Mouse (Mus musculus) cerebellum, adult 11-12 months (tissue): Measurements from ENCODE around the gene Dnajb11.
A peak's percentile ranks its signal among the peaks of the same experiment; 100 is the strongest.

Source experiments
- DNase-seq: peaks from one replicate; pipeline ENCODE4 v3.0.0; 2022

Gene Dnajb11

DNA sequence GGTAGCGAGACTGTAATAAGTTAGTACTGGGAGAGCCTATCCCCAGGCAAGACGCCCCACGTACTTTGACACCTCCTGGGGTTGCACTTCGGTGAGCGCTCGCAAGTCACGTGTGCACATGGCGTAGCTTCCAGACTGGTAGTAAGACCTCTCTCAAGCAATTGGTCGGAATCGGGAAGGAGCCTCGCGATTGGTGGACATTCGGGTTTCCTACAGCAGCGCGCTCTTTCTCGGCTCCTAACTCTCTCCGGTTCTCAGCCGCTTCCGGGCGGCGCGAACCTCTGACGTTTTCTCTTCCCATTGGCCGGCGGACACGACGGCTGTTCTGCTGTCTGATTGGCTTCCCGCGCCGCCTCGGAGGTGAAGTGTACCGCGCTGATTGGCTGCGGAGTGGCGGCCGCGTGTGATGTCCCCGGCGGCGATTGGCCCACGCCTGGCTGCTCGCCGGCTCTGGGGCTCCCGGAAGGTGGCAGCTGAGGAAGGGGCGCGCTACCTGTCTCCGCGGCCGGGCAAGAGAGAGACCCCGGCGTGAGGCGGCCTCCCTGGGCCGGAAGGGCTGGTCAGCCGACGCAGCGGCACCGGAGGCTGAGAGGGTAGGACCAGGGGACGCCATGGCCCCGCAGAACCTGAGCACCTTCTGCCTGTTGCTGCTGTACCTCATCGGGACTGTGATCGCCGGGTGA is at the start of gene Dnajb11, which contains the start of gene Tbccd1:
Gene Dnajb11, plus strand, starts transcription at position 415 of the 683 bp plus-strand sequence.
Gene Tbccd1, minus strand, starts transcription at position 239 of the 683 bp plus-strand sequence.
- DNase-seq = peak; percentile 99

DNA sequence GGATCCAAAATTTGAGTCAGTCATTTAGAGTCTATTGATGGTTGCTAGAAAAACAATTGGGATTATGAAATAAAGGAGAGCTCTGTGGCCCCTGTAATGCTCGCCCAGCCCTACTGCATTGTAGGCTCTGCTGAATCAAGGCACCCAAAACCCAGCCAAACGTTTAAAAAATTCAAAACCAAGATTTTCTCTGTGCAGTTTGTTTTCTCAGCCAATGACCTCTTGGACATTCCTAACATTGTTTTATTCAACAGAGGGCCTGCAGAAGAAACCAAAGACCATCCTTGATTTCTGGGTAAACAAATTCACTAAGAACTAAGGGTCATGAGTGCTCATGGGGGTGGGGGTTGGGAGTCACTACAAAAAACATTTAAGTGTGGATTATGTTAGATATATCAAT is 46.2 kb upstream of the Dnajb11 start, which contains the start of gene Crygs:
Gene Crygs, minus strand, starts transcription at position 101 of the 400 bp plus-strand sequence.
- DNase-seq = no peak

DNA sequence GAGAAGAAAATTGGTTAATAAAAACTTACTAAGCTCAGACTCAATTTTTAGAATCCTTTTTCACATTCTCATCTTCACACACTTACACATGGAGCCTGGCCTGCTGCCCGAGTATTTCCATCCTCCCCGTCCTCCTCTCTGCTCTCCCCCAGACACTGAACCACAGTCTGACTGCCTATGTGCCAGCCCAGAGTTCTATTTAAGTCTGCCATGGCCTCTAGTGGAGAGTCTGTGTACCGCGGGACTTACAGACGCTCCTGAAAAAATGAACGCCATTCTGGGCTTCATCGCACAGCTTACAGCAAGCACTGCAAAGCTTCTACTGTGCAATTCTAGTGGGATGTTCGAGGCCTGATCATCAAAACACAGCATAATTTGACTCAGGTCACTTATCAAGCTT is 36.9 kb upstream of the Dnajb11 start:
- no peak for DNase-seq

DNA sequence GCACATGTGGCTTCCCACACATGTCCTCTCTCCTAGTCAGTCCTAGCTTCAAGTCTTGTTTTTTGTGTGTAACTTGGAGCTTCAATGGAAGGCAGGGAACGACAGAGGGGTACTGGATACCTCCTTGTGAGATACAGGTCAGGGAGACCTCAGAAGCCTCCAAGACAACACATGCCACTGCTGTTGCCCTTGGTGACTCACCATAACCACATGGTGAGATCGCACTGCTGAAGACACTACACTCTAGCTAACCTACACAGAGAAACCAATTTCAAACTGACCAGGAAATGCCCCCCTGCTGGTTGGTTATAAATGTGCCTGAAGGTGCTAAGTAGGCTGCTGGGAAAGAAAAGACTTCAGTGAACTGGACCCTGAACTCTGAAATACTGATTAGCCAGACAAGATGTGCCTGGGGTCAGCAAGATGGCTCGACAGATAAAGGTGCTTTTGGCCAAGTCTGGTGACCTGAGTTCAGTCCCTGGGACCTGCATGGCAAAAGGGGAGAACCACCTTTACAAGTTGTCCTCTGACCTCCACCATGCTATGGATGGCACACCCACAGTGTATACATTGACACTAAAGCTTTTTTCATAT is 24.6 kb upstream of the Dnajb11 start:
- DNase-seq = no peak

DNA sequence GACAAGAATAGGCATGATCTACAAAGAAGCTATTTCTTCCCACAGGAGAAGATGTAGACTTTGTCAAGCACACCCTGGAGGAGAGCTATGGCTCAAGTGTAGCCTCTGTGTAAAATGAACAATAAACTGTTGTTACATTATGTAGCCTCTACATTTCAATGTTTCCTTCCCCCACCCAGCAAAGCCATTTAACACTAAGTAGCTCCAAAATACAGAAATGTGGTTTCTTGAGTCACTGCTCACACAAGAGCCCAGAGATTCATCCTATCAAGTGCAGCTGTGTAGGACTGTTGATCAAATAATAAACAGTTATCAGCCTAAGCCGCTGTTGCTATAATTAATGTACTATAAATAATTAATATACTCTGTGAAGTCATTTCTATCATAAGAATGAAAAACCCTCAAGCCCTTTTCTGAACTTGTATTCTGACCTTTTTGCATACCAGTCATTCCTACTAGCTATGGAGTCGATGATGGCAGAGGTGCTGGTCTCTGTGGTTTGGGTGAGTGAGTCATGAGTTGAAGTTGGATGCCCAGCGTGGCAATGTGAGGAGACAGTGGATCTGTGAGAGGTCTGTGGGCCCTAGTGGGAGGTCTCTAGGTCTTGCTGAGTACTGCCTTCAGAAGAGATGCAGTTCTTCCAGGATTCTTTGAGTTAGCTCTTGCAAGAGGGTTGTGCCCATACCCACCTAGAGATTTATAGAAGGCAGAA is 18.3 kb upstream of the Dnajb11 start:
- DNase-seq = no peak

DNA sequence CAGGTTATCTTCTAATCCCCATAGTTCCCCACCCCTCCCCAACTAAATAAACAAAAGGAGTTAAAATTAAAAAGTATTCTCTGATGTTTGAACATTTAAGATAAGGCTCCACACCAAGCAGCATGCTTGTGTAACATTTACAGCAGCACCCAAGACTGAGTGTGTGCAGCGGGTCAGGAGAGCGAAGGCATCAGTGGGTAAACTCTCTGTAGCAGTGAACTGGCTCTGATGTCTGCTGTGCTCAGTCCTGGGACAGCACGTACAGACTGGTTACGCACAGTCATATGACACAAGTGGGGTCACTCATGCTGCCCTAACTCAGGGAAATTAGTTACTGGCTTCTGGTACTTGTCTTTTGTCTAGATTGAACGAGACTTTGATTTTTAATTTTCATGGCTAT is 14.8 kb upstream of the Dnajb11 start:
- no peak for DNase-seq

DNA sequence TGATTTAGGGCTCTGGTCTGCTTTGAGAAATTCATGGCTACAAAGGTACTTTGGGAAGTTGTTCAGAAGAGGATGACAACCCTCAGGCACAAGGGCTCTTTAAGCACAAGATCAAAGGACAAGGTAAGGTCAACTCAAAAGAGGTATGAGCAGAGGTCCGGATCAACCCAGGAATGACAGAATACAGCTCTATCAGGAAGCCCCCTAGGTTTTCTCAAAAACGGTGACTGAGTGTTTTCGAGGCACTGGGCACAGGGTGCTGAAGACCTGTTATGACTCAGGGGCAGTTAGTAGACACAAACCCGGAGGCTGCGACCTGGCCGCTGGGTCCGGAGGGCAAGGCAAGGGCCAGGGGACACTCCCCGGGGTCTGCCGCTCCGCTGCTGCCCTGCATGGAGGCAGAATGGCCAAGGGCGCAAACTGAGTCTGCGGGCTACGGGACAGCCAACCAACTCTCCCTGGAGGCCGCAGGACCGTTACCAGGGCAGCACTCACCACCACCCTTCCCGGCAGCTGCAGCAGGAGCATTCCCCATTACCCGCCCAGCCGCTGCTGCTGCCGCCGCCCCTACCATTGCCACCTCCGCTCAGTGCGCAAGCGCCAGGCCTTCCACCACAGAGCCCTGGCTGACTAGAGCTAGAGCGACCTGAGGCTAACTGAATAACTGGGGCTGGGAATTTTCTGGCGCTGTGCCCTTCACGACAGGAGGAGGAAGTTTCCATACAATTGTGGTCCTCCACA is 13.4 kb upstream of the Dnajb11 start:
- DNase-seq = peak; percentile 81

DNA sequence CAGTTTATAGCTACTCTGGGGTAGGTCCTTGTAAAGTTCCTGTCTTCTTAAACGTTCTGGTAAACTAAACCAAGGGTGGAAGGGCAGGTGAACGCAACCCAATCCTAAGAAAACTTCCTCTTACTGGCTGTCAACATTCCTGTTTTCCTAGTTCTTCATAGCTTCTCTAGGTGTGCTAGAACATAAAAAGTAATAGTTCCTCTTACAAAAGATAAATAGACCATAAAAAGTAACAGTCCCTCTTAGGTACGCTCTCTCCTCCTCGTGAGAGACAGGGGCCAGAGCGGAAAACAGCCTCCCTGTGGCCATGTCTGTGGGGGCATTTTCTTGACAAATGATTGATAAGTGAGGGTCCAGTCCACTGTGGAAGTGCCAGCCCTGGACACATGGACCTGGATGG is 12.8 kb upstream of the Dnajb11 start:
- no peak for DNase-seq

DNA sequence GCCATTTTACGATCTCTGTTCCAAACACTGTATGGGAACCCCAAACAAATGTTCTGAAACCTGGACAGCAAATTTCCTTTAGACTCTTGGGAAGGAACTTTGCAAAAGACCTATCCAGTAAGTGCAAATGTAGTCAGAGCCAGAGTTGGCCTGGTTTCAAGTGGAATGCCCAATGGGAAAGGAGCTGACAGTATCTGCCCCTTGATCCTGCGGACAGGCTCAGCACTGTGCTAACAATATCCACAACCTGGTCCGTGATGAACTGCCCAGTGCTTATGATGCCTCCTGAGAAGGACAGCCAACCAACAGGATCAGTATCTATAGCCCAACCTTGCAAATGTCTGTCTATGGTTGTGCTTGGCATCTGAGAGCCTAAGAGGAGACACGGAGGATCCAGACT is 12.2 kb upstream of the Dnajb11 start:
- no peak for DNase-seq

DNA sequence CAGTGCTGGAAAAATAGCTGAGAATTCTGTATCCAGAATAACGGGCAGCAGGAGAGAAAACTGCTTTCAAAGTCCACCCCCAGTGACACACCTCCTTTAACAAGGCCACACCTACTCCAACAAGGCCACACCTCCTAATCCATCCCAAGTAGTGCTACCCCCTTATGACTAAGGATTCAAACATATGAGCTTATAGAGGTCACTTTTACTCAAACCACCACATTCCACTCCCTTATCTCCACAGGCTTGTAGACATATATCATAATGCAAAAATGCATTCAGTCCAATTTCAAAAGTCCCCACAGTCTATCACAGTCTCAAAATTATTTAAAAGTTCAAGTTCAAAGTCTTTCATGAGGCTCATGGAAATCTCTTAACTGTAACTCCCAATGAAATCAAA is 10.0 kb upstream of the Dnajb11 start:
- DNase-seq = no peak

DNA sequence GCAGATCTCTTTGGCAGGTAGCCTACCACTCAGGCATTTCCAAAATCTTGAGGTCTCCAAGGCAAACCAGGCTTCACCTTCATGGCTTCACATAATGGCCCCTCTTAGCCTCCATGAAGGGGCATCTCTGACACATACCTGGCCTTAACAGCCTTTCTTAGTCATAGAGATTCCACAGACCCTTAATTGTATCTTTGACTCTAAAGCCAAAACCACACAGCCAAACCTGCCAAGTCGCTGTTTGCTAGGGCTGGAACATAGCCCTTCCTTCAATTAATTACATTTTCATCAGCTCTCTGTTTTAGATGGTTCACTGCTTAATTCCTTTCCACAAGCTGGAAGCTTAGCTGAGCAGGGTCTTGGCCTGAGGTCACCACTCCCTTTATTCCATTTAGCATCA is 9.3 kb upstream of the Dnajb11 start:
- no peak for DNase-seq

DNA sequence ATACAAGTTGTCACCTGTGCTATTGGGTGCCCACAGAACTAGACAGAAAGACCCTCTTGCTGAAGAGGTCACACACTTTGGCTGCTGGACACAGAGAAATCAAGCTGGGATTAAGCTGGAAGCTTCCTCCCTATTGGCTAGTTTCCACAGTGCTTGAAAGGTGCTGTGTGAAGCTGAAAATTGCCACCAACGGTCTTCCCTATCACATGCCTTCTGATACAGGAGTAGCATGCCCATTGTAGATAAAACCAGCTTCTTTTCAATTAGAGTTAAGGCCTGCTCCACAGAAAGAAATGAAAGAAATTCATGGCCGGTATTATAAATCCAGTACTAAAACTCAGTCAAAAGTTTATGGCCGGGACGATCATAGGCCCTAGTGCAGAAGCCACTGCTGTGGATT is 4.9 kb upstream of the Dnajb11 start:
- DNase-seq = no peak

DNA sequence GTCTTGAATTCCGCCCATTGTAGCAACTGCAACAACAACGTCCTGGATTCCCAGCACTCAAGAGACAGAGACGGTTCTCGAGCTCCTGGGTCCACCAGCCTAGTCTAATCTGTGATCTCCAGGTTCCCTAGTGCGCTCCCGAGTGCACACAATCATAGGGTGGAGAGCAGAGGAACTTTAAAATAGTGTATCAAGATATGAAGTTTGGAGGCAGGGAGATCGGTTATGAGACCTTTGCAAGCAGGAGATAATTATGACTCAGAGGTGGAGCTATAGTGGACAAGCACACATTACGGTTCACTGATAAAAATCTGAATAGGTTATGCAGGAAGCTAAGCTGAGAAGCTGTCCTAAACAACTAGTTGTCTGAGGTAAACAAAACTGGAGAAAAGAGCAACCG is 872 bp upstream of the Dnajb11 start:
- no peak for DNase-seq

DNA sequence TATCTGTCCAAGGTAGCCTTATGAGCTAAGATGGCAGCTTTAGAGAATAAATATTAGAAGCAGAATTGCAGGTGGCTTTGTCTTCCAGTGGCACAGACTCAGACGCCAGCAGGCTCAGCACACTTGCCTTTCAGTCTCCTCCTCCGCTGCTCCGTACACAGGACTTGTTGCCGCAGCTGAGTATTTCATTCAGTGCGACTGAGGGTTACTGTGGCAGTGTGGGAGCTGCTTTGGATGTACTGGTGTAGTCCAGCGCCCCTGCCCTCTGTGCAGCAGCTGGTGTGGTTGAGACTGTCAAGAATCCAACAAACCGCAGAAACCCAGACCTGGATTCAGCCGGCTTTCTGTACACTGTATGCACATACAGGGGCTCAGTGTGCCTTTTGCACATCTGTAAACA is 14.8 kb downstream of the Dnajb11 start:
- DNase-seq = no peak

DNA sequence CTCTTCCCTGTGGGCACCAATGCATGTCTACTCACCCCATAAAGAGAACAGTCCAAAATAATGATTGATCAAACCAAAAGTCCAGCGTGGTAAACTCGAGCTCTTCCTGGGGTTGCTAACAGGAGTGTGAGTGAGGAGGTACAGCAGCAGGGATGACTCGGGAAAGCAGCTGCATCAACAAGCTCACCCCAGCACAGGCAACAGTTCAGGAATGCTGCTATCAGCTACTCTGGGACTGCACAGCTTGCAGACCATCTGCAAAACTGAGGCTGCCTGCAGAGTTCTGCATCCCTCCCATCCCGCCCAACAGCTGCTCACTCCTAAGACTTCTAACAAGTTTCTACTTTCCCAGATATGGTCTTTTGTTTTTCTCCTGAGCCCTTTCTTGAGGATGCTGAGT is 15.7 kb downstream of the Dnajb11 start:
- DNase-seq = no peak

DNA sequence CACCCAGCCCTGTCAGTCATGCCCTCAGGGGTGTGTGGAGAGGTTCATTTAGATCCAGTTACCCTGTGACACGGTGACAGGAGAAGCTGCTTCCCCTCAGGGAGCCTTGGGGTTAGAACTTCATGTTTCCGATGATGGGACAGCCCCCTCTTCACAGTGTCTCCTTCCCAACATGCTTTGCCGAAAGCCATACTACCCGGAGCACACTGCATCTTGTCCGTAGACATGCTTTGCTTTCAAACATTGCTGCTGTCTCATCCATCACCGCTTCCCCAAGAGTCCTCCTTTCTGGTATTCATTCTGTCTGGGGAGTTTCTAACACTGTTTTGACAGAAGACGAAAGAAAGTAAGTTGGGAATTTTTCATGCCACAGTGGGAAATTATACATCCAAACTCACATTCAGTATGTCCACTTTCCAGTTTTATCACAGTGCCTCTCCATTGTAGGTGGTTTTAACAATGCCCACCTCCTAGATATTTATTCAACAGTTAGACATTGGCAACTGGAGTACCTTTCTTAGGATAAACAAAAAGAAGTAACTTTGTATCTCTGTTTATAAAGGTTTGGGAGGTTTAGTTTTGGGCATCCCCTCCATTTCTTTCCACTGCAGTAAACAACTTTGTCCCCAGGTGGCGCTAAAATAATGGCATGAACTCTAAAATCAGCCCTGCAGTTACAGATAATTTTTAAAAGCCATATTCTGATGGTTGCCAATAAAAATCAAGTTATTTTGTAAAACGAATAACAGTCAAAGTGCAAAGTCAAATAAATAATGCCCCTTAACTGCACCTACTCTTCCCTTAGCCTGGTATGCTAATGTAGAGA is 18.8 kb downstream of the Dnajb11 start:
- no peak for DNase-seq

DNA sequence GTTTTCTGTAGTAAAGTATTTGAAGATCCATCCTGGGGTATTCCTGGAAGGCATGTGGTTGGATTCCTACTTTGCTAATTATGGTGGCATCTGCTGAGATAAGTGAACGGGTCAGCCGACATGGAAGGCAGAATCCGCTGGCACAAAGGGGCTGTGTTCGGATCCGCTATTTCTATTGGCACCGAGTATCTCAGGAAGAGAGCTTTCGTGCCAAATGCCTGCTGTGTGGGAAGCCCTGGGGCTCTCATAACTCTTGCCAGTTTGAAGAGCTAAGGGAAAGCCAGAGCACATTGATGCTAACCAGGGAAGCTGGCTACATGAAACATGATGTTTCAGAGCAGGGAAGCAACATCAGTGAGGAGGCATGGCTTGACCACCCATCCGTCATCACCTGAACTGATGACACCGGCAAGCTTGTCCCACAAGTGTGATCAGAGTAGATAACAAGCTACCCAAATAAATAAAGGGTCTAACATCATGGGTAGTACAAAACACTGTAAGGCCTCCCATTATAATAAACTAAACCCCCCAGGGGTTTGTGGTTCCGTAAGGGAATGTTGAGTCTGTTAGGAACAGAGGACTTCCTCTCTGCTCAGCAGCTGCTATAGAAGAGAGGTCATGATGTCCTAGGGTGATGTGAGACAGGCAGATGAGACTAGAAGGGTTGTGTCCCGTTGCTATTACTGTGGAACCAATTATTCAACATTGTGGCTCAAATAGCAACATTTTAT is 20.2 kb downstream of the Dnajb11 start:
- peak; percentile 21 for DNase-seq

DNA sequence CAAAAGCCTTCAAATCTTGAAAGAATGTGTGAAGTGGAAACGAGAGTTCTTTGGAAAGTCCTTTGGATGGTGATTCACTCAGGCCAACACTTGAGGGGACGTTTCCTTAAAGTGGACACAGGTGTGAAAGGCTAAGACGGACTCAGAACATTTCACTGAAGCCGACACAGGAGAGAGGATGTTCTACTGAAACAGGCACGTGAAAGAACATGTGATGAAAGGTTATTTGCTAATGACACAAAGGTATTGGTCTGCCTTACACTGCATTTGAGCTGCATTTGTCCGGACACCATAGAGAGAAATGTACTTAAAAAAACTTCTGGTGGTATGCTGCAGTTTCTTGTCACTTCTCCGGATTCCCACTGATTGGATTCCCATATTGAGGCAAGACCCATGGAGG is 21.1 kb downstream of the Dnajb11 start:
- DNase-seq = no peak

DNA sequence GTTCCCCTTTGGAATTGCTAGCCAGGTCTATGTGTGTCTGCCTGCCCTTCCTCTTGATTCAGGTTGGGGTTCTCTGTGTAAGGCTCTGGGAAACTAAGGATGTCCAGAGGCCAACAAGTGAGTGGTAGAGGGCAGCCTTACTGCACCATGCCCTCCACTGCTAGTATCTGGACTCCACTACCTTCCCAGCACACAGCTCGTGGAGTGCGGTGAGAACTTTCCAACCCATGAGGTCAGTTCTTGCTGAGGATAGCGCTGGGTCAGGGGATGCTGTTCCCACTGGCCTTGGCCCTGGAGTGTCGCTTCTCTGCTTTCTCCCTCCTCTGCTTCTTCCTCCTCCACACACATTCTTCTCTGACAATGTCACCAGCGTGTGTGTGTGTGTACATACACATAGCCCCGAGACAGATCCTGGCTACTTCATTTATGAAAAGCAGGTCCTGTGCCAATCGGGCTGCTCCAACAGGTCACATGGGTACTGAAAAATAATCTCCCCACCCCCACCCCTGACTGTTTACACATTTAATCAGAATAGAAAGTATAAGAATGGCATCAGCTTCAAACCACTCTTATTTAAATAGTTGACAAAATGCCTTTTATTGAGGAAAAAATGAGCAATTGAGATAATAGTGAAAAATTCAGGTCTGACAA is 22.4 kb downstream of the Dnajb11 start:
- DNase-seq = no peak

DNA sequence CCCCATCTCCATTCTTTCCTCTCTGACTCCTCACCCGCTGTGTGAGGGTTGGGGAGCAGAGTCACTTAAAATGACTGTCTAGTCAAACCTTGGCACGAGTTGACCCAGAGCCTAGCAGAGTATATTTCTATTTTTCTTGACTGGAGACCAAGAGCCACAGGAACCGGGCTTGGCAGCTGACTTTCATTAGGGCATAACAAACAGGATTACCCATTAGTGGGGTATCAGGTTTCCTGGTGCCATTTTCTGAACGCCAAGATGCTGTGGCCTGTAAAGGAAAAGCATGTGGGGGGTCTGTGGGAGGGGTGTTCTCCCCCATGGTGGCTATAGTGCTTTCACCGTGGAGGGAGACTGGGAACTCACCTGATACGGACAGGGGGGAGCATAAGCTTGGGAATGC is 23.3 kb downstream of the Dnajb11 start:
- DNase-seq = no peak

DNA sequence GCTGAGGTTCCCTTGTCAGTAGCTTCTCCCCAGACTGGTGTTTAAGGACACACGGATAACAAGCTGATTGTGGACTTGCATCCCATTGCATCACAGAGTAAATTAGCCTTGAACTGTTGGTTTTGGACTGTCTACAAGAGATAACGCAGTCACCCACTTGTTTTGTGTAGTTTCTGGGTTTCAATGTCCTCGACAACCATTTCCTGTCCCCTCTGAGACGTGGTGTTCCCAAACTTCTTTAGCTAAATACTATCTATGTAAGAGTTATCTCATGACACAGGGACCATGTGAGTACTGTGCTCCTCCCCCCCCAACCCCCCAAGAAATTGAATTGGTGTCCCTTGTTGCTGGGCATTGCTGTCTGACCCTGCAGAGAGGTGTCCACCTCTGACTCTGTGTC is 23.8 kb downstream of the Dnajb11 start:
- DNase-seq = no peak
